ENCODE assay signal across 8 mouse cellular contexts in genomic region chr14:15785230-15785629, GRCm38 (mm10).
DNase-seq lines count a peak whose midpoint lies in the region; TF ChIP-seq lines count a peak whose summit lies in the region.

No protein-coding gene starts in this region.

- no peak for TF ChIP-seq CTCF in gastrocnemius, adult 2 months (IDR thresholded peaks at IDR 0.05)

- intact Hi-C loops in gastrocnemius, adult 2 months (cut with DNase I), result no loop called here

- DNase-seq in gastrocnemius, adult 2 months, result peak; percentile 20
- no peak for DNase-seq in gastrocnemius, adult 8-10 months (ENCODE audit: low spot score in 2 of 2)
- DNase-seq in A20 (ENCODE audit: low read depth, low spot score), result peak; percentile 52
- peak; percentile 88 for DNase-seq in cerebellum, adult 8-10 months
- DNase-seq in kidney, postnatal 4 days, result peak; percentile 2
- peak; percentile 30 for DNase-seq in thymus, postnatal 4 days
- no peak for DNase-seq in spleen, adult 18-20 months
- DNase-seq in spleen, postnatal 36 days (ENCODE audit: low spot score in 2 of 2), result no peak

- no peak overlapping the region for H3K27ac ChIP-seq in gastrocnemius, adult 2 months

- H3K4me3 ChIP-seq in gastrocnemius, adult 2 months, result no peak overlapping the region

Comparison
In these comparisons a context has a peak if more than half of its experiments do, and no peak if none do; other contexts are left out.
1. DNase-seq: peak in gastrocnemius, adult 2 months (single experiment), A20 (single experiment), cerebellum, adult 8-10 months (single experiment), kidney, postnatal 4 days (2 of 2) and thymus, postnatal 4 days (single experiment); none in gastrocnemius, adult 8-10 months (0 of 2), spleen, adult 18-20 months (0 of 2) and spleen, postnatal 36 days (0 of 2).